Mouse (Mus musculus): ENCODE results near the gene Fam129c. TPM values are rescaled to one million over a fixed set of nuclear protein-coding genes. Genes with fewer than 3 reads are reported as not detected.

Fam129c gene
- polyA plus RNA-seq, 1 experiment from 2014 or later, result 4.0 TPM

DNA sequence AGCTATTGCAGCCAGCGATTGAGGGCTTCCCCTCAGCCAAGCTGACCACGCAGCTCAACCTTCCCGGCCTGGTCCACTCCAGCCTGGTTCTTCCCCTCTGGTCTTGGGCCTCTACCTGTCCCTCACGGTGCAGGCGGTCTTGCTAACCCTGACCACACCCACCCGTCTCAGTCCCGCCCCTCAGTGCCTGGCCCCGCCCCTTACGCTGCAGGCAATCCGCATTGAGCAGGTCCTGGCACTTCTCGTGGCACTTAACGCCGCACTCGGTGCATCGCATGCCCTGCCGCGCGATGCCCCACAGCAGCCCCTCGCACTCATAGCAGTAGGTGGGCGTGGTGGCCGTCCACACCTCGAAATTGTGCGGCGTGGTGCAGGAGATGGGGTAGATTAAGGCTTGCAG, 57.2 kb downstream of the Fam129c start:
- Histone ChIP-seq H3K27ac (ENCODE audit: low read length) (no peak overlapping the region), H3K4me1 (ENCODE audit: control insufficient read depth, insufficient read depth, low read length) (peaks cover 5% of the 10 kb centered on the region; the same call in 1 of the 2 replicates), H3K36me3 (ENCODE audit: control insufficient read depth, insufficient read depth, low read length) (no peaks in the 10 kb centered on the region), H3K9ac (ENCODE audit: low read length) (no peak overlapping the region), H3K4me2 (ENCODE audit: low read depth, low read length) (peak overlapping the region; percentile 35), H3K9me3 (replicated peaks; ENCODE audit: control insufficient read depth, low read length) (no peaks in the 10 kb centered on the region), H3K27me3 (ENCODE audit: control insufficient read depth, insufficient read depth, low read length) (peaks cover 50% of the 10 kb centered on the region), H3K4me3 (replicated peaks; ENCODE audit: low read length) (peak overlapping the region; percentile 24)
- peak; percentile 54; the same call in 1 of the 2 replicates for ATAC-seq (ENCODE audit: insufficient read depth, low FRiP score)
- 3% methylated on average over 24 of the region's 24 CpGs for WGBS

Small RNA genes within 50 kb of the gene (microRNA-seq; reads per million reads assigned to microRNA genes)
- gene Mir6769b, result not detected

Other genes starting within 250 kb of the Fam129c start
- gene Use1, start 230.8 kb upstream of the Fam129c start, polyA plus RNA-seq (2015; fragmentation: Nextera tagmentation; extraction: Ambion mirVana), result 90.2 and 91.5 TPM in 2 replicates
- gene Ocel1, start 226.3 kb upstream of the Fam129c start, polyA plus RNA-seq (2015; fragmentation: Nextera tagmentation; extraction: Ambion mirVana), result 5.6 and 6.5 TPM in 2 replicates
- gene Nr2f6, start 215.7 kb upstream of the Fam129c start, polyA plus RNA-seq (2015; fragmentation: Nextera tagmentation; extraction: Ambion mirVana), result 17.3 and 24.1 TPM in 2 replicates
- 12.7 and 12.8 TPM in 2 replicates for gene Ushbp1, start 201.8 kb upstream of the Fam129c start, polyA plus RNA-seq (2015; fragmentation: Nextera tagmentation; extraction: Ambion mirVana)
- 72.2 and 77.4 TPM in 2 replicates for gene Babam1, start 200.8 kb upstream of the Fam129c start, polyA plus RNA-seq (2015; fragmentation: Nextera tagmentation; extraction: Ambion mirVana)
- gene Ankle1, start 191.6 kb upstream of the Fam129c start, polyA plus RNA-seq (2015; fragmentation: Nextera tagmentation; extraction: Ambion mirVana), result 38.7 and 42.5 TPM in 2 replicates
- 23.5 and 27.5 TPM in 2 replicates for gene Abhd8, start 134.0 kb upstream of the Fam129c start, polyA plus RNA-seq (2015; fragmentation: Nextera tagmentation; extraction: Ambion mirVana)
- 126 and 148 TPM in 2 replicates for gene Mrpl34, start 132.7 kb upstream of the Fam129c start, polyA plus RNA-seq (2015; fragmentation: Nextera tagmentation; extraction: Ambion mirVana)
- gene Dda1, start 128.4 kb upstream of the Fam129c start, polyA plus RNA-seq (2015; fragmentation: Nextera tagmentation; extraction: Ambion mirVana), result 87.1 and 89.1 TPM in 2 replicates
- gene Ano8, start 111.7 kb upstream of the Fam129c start, polyA plus RNA-seq (2015; fragmentation: Nextera tagmentation; extraction: Ambion mirVana), result 0.26 and 0.27 TPM in 2 replicates
- gene Gtpbp3, start 109.5 kb upstream of the Fam129c start, polyA plus RNA-seq (2015; fragmentation: Nextera tagmentation; extraction: Ambion mirVana), result 11.0 and 14.8 TPM in 2 replicates
- 79.7 and 81.8 TPM in 2 replicates for gene Plvap, start 85.9 kb upstream of the Fam129c start, polyA plus RNA-seq (2015; fragmentation: Nextera tagmentation; extraction: Ambion mirVana)
- gene Ccdc194, start 71.9 kb upstream of the Fam129c start, polyA plus RNA-seq (2015; fragmentation: Nextera tagmentation; extraction: Ambion mirVana), result 0.32 and 0.40 TPM in 2 replicates
- gene Bst2, start 60.2 kb upstream of the Fam129c start, polyA plus RNA-seq (2015; fragmentation: Nextera tagmentation; extraction: Ambion mirVana), result 39.9 and 46.5 TPM in 2 replicates
- 101 and 103 TPM in 2 replicates for gene Mvb12a, start 54.7 kb upstream of the Fam129c start, polyA plus RNA-seq (2015; fragmentation: Nextera tagmentation; extraction: Ambion mirVana)
- 2.9 and 3.2 TPM in 2 replicates for gene Tmem221, start 38.8 kb upstream of the Fam129c start, polyA plus RNA-seq (2015; fragmentation: Nextera tagmentation; extraction: Ambion mirVana)
- gene Nxnl1, start 31.0 kb upstream of the Fam129c start, polyA plus RNA-seq (2015; fragmentation: Nextera tagmentation; extraction: Ambion mirVana), result 0.08 TPM in 1 of 2 replicates, not detected in the other
- gene Slc27a1, start 28.8 kb upstream of the Fam129c start, polyA plus RNA-seq (2015; fragmentation: Nextera tagmentation; extraction: Ambion mirVana), result 35.2 and 41.4 TPM in 2 replicates
- gene Pgls, start 5.5 kb upstream of the Fam129c start, polyA plus RNA-seq (2015; fragmentation: Nextera tagmentation; extraction: Ambion mirVana), result 200 and 206 TPM in 2 replicates
- gene Colgalt1, start 13.3 kb downstream of the Fam129c start, polyA plus RNA-seq (2015; fragmentation: Nextera tagmentation; extraction: Ambion mirVana), result 60.1 and 69.2 TPM in 2 replicates
- gene Unc13a, start 74.1 kb downstream of the Fam129c start, polyA plus RNA-seq (2015; fragmentation: Nextera tagmentation; extraction: Ambion mirVana), result 1.1 and 1.2 TPM in 2 replicates
- 9.3 and 9.5 TPM in 2 replicates for gene Jak3, start 78.6 kb downstream of the Fam129c start, polyA plus RNA-seq (2015; fragmentation: Nextera tagmentation; extraction: Ambion mirVana)
- gene Insl3, start 91.6 kb downstream of the Fam129c start, polyA plus RNA-seq (2015; fragmentation: Nextera tagmentation; extraction: Ambion mirVana), result 1.1 and 1.7 TPM in 2 replicates
- 12.2 and 15.0 TPM in 2 replicates for gene B3gnt3, start 104.1 kb downstream of the Fam129c start, polyA plus RNA-seq (2015; fragmentation: Nextera tagmentation; extraction: Ambion mirVana)
- gene Fcho1, start 128.1 kb downstream of the Fam129c start, polyA plus RNA-seq (2015; fragmentation: Nextera tagmentation; extraction: Ambion mirVana), result 6.1 and 7.0 TPM in 2 replicates